Mouse (Mus musculus): ENCODE data around the gene Irf2.

The Irf2 gene

DNA sequence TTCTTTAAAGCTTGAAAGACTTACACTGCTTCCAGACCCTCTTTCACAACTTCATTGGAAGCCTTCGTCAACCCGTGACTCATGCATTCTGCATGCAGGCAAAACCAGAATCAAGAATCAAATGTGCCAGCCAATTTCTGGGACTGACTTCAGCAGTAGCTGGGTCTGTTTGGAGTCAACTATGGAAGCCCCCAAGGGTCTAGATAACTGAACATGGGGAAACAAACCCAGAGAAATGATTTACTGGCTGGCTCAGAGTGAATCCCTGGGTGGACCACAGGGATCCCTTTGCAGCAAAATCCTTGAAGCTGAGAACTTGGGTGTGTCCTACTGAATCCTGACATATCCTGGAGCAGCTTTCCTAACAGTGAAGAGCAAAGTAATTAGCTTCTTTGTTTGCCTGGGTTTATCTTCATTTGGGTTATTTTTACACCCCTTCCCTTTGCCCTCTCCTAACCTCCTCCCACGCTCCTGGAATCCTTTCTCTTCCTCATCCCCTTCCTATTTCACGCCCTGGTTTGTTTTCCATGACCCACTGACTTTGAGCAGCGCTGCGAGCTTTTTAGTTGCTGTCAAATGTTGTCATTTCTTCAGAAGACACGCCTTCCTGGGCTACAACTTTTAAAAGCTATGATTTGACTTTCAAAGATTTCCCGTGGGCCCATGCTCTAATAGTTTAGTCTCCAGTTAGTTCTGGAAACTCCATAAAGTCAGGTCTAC, 129.0 kb downstream of the Irf2 start:
- in situ Hi-C loops (cut with MboI; ENCODE audit: low sequenced_read_pairs), result no loop called here

DNA sequence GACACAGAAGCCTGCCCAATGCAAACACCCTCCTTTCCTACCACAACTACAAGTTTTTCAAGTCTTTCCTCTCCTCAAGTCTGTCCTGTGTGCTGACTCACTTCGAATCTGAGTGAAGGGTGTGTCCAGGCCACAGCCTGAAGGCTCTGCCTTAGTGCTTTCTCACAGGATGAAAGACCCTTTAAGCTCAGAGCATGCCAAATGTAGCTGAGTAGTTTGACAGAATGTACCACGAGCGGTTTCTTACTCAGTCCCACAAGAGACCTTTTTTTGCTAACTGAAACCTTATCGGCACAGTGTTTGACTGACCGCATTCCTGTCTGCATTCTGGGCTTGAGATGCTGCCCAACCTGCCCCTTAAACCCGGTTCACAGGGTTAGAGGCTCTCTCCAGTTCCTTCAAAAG, 130.0 kb downstream of the Irf2 start:
- in situ Hi-C loops (cut with MboI; ENCODE audit: low sequenced_read_pairs), result no loop called here

DNA sequence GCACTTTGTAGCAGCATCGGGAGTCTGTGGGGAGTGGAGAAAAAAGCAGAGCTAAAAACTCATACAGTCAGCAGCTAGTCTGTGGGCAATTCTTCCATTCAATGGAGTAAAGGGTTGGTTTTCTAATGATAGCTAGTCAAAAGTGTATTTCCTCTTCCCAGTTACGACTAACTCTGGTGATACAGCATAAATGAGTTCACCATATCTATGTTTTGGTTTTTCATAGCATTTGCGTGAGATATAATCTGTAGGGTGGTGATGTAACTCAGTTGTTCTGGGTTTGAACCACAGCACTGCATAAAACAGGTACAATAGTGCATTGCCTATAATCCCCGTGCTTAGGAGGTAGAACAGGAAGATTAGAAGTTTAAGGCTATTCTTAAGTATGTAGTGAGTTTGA, 131.6 kb downstream of the Irf2 start:
- in situ Hi-C loops (cut with MboI; ENCODE audit: low sequenced_read_pairs), result no loop called here

DNA sequence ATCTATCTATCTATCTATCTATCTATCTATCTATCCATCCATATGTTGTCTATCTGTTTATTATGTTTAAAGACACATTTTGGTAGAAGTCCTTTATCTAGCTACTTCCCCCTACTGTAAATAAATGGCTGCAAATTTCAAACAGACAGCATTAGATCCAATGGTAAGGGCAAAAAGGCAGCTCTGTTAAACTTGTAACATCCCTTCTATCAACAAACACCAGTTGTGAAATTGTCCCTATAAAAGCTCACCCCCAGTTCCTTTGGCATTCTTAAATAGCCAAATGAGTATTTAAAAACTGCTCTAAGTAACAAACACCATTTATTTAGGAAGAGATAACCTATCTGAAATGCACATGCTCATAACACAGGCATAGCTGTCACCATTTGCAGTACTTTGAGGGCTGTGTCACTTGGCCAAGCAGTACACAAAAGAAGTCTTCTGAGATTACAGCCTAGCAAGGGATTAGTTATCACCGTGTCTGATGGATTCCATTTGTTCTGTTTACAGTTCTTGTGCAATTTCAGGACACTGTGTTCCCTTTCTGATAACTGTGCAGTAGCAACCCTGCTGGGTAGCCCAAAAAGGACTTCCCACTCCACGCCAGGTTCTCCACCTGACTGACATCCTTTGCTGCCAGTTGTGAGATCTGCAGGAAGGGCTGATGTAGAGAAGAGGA, 136.2 kb downstream of the Irf2 start:
- in situ Hi-C loops (cut with MboI; ENCODE audit: low sequenced_read_pairs), result no loop called here

GRCm38 (mm10) chr8:46881348-46881747, 141.8 kb downstream of the Irf2 start:
- in situ Hi-C loops (cut with MboI; ENCODE audit: low sequenced_read_pairs), result no loop called here

- in situ Hi-C loops (cut with MboI; ENCODE audit: low sequenced_read_pairs), result no loop called here
Measured at GRCm38 (mm10) chr8:46881755-46882419, 142.4 kb downstream of the Irf2 start.

DNA sequence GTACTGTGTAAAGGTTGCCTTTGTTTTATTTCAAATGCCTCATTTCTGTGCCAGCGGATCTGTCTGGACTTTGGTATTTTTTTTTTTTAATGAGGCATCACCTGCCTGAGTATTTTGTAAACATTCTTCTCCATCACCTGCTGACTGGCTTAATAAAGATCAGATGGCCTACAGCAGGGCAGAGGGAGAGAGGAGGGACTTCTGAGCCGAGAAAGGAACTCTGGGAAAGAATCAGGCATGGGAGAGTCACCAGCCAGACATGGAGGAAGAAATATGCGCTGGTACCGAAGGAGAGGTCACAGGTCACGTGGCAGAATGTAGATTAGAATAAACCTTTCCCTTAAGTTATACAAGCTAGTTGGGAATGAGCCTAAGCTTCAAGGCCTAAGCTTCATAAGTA, 143.2 kb downstream of the Irf2 start:
- in situ Hi-C loops (cut with MboI; ENCODE audit: low sequenced_read_pairs), result no loop called here

DNA sequence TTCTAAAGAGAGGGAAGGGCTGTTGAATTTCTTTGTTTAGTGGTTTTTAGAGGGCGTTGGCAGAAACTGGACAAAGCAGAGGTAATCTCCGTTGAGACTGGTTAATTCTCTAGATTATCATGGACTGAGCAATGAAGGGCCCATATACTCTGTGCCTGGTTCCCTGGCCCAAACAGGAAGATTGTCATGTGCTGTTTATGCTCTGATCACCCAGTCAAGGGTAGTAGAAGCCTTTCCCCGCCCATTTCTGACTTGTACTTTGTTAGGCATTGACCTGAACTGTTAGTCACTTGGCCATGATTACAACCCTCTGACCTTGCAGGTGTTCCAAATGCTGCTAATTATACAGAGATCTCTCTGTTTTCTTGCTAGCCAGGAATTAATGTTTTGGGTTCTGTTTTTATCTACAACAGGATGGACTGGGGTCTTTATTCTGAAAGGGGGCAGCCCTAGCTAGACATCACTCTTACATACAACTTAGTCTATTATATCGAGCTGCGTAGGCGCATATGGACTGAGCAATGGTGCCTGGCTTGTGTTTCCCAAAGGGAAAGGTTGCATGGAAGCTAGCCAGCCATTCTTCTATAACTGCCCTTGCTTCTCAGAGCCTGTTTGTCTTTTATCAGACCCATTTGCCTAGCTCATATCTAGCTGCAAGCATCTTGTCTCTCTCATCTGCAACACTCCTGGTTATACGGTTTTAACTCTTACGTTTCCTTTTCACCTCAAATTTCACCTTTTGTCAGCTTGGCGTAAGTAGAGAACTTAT, 143.9 kb downstream of the Irf2 start:
- in situ Hi-C loops (cut with MboI; ENCODE audit: low sequenced_read_pairs), result no loop called here

DNA sequence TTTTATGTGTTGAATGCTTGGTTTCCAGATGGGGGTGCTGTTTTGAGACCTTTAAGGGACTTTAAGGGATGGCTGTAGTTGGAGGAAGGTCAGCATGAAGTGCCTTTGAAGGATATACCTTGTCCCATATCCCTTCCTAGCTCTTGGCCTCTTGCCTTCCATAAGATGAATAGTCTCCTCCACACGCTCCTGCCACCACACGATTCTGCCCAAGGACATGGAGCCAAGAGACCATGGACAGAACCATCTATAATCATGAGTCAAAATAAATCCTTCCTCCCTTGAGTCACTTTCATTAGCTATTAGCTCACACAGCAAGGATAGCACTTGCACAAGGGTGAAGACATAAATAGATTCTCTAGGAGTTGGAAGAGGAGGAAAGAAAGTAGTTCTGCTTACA, 146.3 kb downstream of the Irf2 start:
- in situ Hi-C loops (cut with MboI; ENCODE audit: low sequenced_read_pairs), result no loop called here

- in situ Hi-C loops (cut with MboI; ENCODE audit: low sequenced_read_pairs), result no loop called here
Measured at GRCm38 (mm10) chr8:46886216-46886615, 146.7 kb downstream of the Irf2 start.

DNA sequence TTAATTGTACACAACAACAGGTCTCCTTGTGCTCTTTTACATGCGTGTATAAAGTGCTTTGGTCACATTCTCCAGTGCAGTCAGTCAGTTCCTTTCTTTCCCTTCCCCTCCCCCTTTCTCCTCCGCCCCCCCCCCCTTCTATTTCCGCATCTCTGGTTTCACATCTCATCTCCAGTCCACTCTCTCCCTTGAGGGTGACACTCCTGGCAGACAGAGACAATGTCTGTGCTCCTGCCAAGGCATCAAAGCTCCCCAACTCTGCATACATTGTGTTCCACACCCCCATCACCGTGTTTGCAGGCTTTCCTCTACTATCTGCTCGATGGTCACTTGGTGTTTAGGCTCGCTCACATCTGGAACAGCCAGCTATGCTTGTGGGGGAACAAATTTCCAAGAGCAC, 147.9 kb downstream of the Irf2 start:
- in situ Hi-C loops (cut with MboI; ENCODE audit: low sequenced_read_pairs), result no loop called here

DNA sequence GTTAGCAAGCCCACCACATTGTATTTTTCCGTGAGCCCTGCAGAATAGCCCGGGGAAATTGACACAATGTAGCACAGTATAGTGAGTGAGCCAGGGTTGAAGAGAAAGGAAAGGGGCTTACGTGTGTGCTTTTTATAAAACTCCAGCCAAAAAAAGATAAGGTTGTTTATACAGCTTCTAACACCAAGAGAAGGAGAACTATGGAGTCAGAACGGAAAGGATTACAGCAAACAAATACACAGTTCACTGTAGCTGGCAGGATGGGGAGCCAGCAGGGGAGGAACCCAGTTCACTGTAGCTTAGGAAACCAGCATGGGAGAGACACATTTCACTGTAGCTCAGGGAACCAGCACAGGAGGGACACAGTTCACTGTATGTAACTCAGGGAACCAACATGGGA, 149.0 kb downstream of the Irf2 start:
- in situ Hi-C loops (cut with MboI; ENCODE audit: low sequenced_read_pairs), result no loop called here

- in situ Hi-C loops (cut with MboI; ENCODE audit: low sequenced_read_pairs), result no loop called here
Measured at GRCm38 (mm10) chr8:46890241-46890640, 150.7 kb downstream of the Irf2 start.

GRCm38 (mm10) chr8:46892511-46893273, 153.2 kb downstream of the Irf2 start:
- in situ Hi-C loops (cut with MboI; ENCODE audit: low sequenced_read_pairs), result no loop called here

DNA sequence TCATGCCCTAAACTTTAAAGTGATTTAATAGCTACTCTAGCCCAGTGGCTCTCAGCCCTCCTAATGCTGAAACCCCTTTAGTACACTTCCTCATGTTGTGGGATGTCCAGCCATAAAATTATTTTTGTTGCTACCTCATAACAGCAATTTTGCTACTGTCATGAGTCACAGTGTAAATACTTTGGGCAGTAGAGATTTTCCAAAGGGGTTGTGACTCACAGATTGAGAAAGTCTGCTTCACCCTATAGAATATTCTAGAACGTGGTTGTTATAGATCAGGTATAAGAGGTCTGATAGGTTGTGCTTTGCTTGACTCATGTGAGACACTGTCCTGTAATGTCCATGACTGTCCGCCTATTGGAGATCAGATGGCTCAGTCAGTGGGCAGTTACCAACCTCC, 154.9 kb downstream of the Irf2 start:
- in situ Hi-C loops (cut with MboI; ENCODE audit: low sequenced_read_pairs), result no loop called here

DNA sequence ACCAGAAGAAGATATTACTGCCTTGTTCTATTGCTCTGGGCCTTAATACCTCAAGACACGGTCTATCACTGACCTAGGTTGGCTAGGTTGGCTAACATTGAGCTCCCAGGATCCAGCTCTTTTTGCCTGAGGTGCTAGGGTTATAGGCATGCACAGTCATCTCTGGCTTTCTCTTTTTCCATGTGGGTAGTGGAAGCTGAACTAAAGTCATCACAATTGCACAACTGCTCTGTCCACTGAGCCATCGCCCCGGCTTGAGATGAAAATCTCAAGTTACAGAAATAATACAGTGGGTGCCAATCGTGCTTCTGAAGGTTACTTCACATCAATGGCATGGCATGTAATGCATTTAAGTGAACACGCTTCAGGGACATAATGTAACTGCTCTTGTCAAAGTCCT, 156.5 kb downstream of the Irf2 start:
- in situ Hi-C loops (cut with MboI; ENCODE audit: low sequenced_read_pairs), result no loop called here

DNA sequence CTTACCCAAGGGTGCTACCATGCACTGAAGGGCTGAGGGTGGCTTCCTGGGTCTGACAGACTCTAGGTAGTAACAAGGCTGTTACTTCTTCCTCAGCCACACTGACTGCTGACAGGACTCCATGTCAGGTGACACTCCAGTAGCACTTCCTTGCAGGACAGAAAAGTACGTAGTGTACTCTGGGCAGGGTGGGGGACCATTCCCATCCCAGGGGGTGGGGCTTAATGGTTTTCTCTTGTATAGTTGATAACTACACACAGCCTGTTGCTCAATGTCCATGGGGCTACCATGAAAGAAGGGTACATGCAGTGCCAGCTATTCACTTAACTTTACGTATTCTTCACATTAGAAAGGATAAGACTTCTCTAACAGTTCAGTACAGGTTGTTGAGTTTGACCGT, 157.2 kb downstream of the Irf2 start:
- in situ Hi-C loops (cut with MboI; ENCODE audit: low sequenced_read_pairs), result no loop called here
